Mouse (Mus musculus) cerebellum, adult 18-20 months (tissue): ENCODE data around the gene Emc10.

Experiments used
- DNase-seq, 2 experiments: peaks; one replicate each; pipeline ENCODE4 v3.0.0; 2021

Gene Emc10

GRCm38 (mm10) chr7:44462218-44463055, 33.9 kb downstream of the Emc10 start:
- peak; percentile 55 to 61 for DNase-seq

- DNase-seq, result peak; percentile 15 to 34
Measured at GRCm38 (mm10) chr7:44461503-44462217, 34.7 kb downstream of the Emc10 start.

DNA sequence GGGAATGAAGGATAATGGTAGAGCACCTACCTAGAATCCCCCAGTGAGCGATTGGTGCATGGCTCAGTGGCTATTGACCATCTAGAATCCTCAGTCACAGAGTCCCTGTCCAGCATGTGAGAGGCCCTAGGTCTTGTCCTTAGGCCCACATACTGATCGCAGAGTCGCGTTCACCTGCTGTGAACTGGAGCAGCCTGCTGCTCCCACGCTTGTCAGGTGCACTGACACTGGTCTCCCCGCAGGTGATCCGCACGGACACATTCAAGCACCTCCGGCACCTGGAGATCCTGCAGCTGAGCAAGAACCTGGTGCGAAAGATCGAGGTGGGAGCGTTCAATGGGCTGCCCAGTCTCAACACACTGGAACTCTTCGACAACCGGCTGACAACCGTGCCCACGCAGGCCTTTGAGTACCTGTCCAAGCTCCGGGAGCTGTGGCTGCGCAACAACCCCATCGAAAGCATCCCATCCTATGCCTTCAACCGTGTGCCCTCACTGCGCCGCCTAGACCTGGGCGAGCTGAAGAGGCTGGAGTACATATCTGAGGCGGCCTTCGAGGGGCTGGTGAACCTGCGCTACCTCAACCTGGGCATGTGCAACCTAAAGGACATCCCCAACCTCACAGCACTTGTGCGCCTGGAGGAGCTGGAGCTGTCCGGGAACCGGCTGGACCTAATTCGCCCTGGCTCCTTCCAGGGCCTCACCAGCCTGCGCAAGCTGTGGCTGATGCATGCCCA, 35.4 kb downstream of the Emc10 start:
- DNase-seq, result peak; percentile 26 to 48

DNA sequence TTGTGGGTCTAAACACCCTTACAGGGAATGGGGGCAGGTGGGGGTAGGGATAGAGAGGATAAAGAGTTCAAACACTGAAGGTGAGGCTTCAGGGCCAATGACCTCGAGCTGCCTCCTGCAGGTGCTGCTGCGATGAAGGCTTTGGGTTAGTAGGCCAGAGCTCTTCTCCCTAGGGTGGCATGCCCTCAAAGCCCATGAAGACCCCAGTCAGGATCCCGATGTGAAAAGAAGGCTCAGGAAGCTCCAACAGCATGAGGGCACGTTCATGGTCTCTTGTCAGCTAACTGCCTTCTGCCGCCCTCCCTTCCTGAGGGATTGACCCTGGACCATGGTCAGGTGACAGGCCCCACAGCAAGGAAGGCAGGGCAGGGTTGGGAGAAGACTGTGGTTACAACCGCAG, 36.3 kb downstream of the Emc10 start:
- DNase-seq, result peak; percentile 15

GRCm38 (mm10) chr7:44456302-44456701, 40.0 kb downstream of the Emc10 start:
- peak in 1 of 2 experiments; percentile 12 for DNase-seq

DNA sequence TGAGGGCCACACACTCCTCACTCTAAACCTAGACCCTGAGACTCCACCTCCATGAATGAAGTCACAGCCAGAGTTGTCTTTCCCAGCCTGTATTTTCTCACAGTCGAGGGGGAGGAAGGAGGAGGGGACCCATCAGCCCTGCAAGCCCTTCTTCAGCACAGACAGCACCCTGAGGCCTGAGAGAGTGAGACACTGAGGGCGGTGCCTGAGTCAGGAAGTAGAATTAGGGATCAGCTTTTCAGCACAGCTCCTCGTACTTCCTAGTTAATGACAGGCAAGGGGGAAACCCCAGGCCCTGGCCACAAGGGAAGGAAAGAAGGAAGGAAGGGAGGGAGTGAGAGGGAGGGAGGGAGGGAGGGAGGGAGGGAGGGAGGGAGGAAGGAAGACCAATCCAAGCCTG, 43.1 kb downstream of the Emc10 start:
- DNase-seq, result peak in 1 of 2 experiments; percentile 12

DNA sequence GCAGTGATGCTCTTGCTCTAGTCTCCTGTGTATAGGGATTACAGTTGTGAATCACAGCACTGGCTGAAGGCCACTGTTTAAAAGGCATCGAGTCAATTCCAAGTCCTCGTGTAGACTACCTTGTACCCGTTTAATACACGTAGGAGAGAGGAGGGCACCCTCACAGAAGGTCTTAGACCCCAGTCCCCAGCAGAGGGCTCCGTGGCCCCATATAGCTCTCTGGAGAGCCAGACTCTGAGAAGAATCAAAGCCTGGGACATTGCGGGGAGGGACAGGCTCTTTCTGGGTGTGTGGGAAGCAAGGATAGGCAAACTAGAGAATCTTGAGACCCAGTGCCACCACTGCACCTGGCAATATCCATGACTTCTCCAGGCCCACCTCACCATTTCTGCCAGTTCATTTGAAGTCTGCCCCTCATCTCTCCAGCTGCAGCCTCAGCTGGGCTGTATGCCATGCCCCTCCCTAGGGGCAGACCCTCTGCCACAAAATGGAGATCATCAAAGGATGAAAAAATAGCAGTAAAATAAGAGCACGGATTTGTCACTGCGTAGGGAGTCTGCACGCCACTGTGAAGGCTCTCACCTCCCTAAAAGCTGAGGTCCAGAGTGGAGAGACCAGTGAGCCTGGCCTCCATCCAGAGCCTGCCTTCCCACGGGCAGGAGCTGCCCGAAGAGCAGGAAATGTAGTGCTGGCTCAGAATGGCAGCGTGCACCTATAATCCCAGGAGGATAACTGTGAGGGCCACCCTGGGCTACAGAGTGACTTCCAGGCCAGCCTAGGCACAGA, 50.1 kb downstream of the Emc10 start:
- DNase-seq, result peak; percentile 75 to 81

DNA sequence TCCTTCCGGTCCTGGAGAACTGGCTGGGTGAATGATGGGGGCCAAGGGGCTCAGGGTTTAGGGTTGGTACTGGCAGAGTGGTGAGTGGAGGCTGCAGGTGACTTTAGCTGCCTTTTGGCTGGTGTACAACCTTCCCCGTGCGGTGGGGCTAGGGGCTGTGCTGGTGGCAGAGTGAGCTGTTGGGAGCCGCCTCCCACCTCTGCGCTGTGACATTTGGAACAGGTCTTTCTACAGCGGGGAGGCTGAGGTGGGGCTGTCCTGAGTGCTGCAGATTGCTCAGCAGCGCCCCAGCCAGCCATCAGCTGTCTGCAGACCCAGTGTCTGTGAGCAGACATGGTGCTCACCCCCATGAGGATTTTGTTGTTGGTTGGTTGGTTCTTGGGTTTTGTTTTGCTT, 50.8 kb downstream of the Emc10 start:
- DNase-seq, result peak in 1 of 2 experiments; percentile 60

GRCm38 (mm10) chr7:44444886-44445527, 51.3 kb downstream of the Emc10 start:
- peak; percentile 49 to 54 for DNase-seq

GRCm38 (mm10) chr7:44443268-44444173, 52.8 kb downstream of the Emc10 start:
- DNase-seq, result peak; percentile 78 to 81

GRCm38 (mm10) chr7:44442407-44442821, 53.9 kb downstream of the Emc10 start:
- DNase-seq, result peak in 1 of 2 experiments; percentile 66

DNA sequence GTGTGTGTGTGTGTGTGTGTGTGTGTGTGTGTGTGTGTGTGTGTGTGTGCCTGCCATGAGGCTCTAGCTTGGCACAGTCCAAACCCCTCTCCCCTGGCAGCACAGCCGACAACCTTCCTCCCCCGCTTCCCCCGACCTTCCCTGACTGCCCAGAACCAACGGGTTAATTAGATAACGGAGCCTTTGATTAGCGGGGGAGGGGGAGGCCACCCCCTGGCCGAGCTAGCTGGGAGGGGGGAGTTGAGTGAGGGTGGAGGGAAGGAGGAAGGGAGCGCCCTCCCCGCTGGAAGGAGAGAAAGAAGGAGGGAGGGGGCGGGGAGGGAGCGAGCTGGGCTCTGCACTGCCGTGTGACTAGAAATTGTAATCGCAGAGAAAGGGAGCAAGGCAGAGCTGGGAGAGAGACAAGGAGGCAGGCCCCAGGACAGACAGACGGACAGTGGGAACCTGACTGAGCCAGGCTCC, 54.6 kb downstream of the Emc10 start:
- DNase-seq, result peak; percentile 71 to 73

- DNase-seq, result no peak
Measured at GRCm38 (mm10) chr7:44441180-44441579, 55.1 kb downstream of the Emc10 start.

DNA sequence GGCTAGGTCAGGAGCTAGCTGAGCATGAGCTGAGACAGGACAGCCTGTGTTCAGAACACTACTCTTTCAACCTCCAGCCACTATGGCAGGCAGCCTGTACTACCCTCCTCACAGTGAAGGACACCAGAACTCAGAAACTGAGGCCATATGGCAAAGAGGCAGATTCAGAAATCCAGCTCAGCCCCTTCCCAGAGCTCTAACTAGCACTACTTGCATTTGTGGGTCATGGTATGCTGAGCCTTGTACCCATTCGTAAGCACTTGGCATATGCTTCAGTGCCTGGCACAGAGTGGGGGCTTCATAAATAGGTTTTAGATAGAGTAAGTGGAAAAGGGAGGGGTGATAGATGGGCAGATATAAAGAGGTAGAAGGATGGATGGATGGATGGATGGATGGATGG, 55.9 kb downstream of the Emc10 start:
- no peak for DNase-seq
